Mouse (Mus musculus) liver, embryonic 15.5 days (tissue): Measurements from ENCODE around the gene Nav3. TPM values are rescaled to one million over a fixed set of nuclear protein-coding genes. Genes with fewer than 3 reads are reported as not detected.

ENCODE experiments used
- ATAC-seq: fragments of 200-750 bp; cut with Nextera tagmentation; 2 replicates; pipeline ENCODE4 v1.8.0; 2017; ENCODE audit warnings: moderate number of reproducible peaks, mild to moderate bottlenecking, moderate library complexity; ENCODE audit not compliant: insufficient read depth
- H3K27ac ChIP-seq: fragments of 300-500 bp; sonication (generic); replicated peaks from 2 replicates; pipeline ENCODE4 v1.5.1; 2015; ENCODE audit warnings: mild to moderate bottlenecking, inconsistent platforms
- H3K27me3 ChIP-seq: fragments of 300-500 bp; sonication (generic); 2 replicates; pipeline ENCODE4 v1.6.1; 2015; ENCODE audit warnings: mild to moderate bottlenecking, inconsistent platforms
- H3K36me3 ChIP-seq: fragments of 300-500 bp; sonication (generic); replicated peaks from 2 replicates; pipeline ENCODE4 v1.6.1; 2015; ENCODE audit warnings: moderate library complexity, mild to moderate bottlenecking, inconsistent platforms
- H3K4me1 ChIP-seq: fragments of 300-500 bp; sonication (generic); replicated peaks from 2 replicates; pipeline ENCODE4 v1.6.1; 2015; ENCODE audit warnings: inconsistent platforms
- H3K4me2 ChIP-seq: fragments of 300-500 bp; sonication (generic); 2 replicates; pipeline ENCODE4 v1.6.1; 2015; ENCODE audit warnings: moderate library complexity, mild to moderate bottlenecking, inconsistent platforms
- H3K4me3 ChIP-seq: fragments of 300-500 bp; sonication (generic); replicated peaks from 2 replicates; pipeline ENCODE4 v1.5.1; 2015; ENCODE audit warnings: mild to moderate bottlenecking, inconsistent platforms
- H3K9ac ChIP-seq: fragments of 300-500 bp; sonication (generic); 2 replicates; pipeline ENCODE4 v1.6.1; 2015; ENCODE audit warnings: moderate library complexity, mild to moderate bottlenecking, inconsistent platforms
- H3K9me3 ChIP-seq: fragments of 300-500 bp; sonication (generic); replicated peaks from 2 replicates; pipeline ENCODE4 v1.6.1; 2016; ENCODE audit warnings: inconsistent platforms
- WGBS: fragments of 180-500 bp; shearing (Covaris S2); methylation state at CpG from one replicate; pipeline ENCODE4 v1.1.7; 2015; ENCODE audit warnings: mixed read lengths; ENCODE audit not compliant: insufficient replicate concordance; 5-methylcytosine and 5-hydroxymethylcytosine counted together
- polyA plus RNA-seq: library from polyadenylated mRNA; unstranded; fragments of >200 nt; fragmentation: Nextera tagmentation; extraction: Ambion mirVana; gene quantifications from 2 replicates; pipeline ENCODE4 v1.2.1, GENCODE M21; 2015

The Nav3 gene
- polyA plus RNA-seq, 1 experiment from 2014 or later, result 0.12 TPM

DNA sequence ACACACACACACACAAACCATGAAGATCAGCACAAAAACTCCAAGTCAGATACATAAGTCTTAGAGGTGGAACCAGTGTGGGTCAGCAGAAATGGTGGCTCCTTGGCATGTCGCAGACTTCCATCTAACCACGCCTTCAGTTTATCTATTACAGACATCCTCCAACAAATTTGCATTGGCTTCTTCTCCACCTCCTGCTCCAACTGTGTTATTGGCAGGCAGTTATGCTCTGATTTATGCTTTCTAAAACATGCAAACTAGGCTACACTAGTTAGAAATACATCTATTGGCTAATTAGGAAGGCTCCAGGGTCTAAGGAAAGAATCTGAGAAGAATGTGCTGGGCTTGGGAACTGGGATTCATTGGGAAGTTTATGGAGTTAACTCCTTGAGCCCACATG, 75.2 kb downstream of the Nav3 start:
- H3K9ac ChIP-seq, result no peak overlapping the region
- H3K36me3 ChIP-seq, result no peaks in the 10 kb centered on the region
- H3K4me3 ChIP-seq, result no peak overlapping the region
- no peak for ATAC-seq
- WGBS, result 62% methylated on average over 2 of the region's 2 CpGs
- no peak overlapping the region for H3K4me2 ChIP-seq
- no peaks in the 10 kb centered on the region for H3K4me1 ChIP-seq
- H3K27me3 ChIP-seq, result no peaks in the 10 kb centered on the region
- H3K27ac ChIP-seq, result no peak overlapping the region
- H3K9me3 ChIP-seq, result no peaks in the 10 kb centered on the region

GRCm38 (mm10) chr10:110372724-110373455, 83.1 kb downstream of the Nav3 start:
- Histone ChIP-seq H3K4me2 (no peak overlapping the region), H3K9me3 (no peaks in the 10 kb centered on the region), H3K9ac (no peak overlapping the region), H3K27me3 (no peaks in the 10 kb centered on the region), H3K27ac (no peak overlapping the region), H3K4me3 (no peak overlapping the region), H3K4me1 (no peaks in the 10 kb centered on the region), H3K36me3 (no peaks in the 10 kb centered on the region)
- no peak for ATAC-seq
- 53% methylated on average over 11 of the region's 11 CpGs for WGBS

- Histone ChIP-seq H3K9me3 (no peaks in the 10 kb centered on the region), H3K27me3 (no peaks in the 10 kb centered on the region), H3K36me3 (no peaks in the 10 kb centered on the region), H3K4me2 (no peak overlapping the region), H3K27ac (no peak overlapping the region), H3K9ac (no peak overlapping the region), H3K4me1 (no peaks in the 10 kb centered on the region), H3K4me3 (no peak overlapping the region)
- 50% methylated on average over 7 of the region's 7 CpGs for WGBS
- ATAC-seq, result no peak
These were observed 103.9 kb downstream of the Nav3 start for GRCm38 (mm10) chr10:110352148-110352547.

GRCm38 (mm10) chr10:110330030-110330429, 126.0 kb downstream of the Nav3 start:
- Histone ChIP-seq H3K27me3 (no peaks in the 10 kb centered on the region), H3K4me2 (no peak overlapping the region), H3K9ac (no peak overlapping the region), H3K4me3 (no peak overlapping the region), H3K36me3 (no peaks in the 10 kb centered on the region), H3K9me3 (no peaks in the 10 kb centered on the region), H3K27ac (no peak overlapping the region), H3K4me1 (no peaks in the 10 kb centered on the region)
- 62% methylated on average over 5 of the region's 5 CpGs for WGBS
- ATAC-seq, result no peak

GRCm38 (mm10) chr10:110329629-110330028, 126.4 kb downstream of the Nav3 start:
- ATAC-seq, result no peak
- WGBS, result 61% methylated on average over 5 of the region's 5 CpGs
- no peaks in the 10 kb centered on the region for H3K4me1 ChIP-seq
- H3K4me2 ChIP-seq, result no peak overlapping the region
- H3K4me3 ChIP-seq, result no peak overlapping the region
- no peaks in the 10 kb centered on the region for H3K36me3 ChIP-seq
- no peaks in the 10 kb centered on the region for H3K9me3 ChIP-seq
- H3K9ac ChIP-seq, result no peak overlapping the region
- H3K27me3 ChIP-seq, result no peaks in the 10 kb centered on the region
- H3K27ac ChIP-seq, result no peak overlapping the region

GRCm38 (mm10) chr10:110322082-110322632, 133.8 kb downstream of the Nav3 start:
- Histone ChIP-seq H3K9me3 (no peaks in the 10 kb centered on the region), H3K27me3 (no peaks in the 10 kb centered on the region), H3K9ac (no peak overlapping the region), H3K27ac (no peak overlapping the region), H3K36me3 (no peaks in the 10 kb centered on the region), H3K4me1 (no peaks in the 10 kb centered on the region), H3K4me3 (no peak overlapping the region), H3K4me2 (no peak overlapping the region)
- WGBS, result 57% methylated on average over 6 of the region's 6 CpGs
- ATAC-seq, result no peak

DNA sequence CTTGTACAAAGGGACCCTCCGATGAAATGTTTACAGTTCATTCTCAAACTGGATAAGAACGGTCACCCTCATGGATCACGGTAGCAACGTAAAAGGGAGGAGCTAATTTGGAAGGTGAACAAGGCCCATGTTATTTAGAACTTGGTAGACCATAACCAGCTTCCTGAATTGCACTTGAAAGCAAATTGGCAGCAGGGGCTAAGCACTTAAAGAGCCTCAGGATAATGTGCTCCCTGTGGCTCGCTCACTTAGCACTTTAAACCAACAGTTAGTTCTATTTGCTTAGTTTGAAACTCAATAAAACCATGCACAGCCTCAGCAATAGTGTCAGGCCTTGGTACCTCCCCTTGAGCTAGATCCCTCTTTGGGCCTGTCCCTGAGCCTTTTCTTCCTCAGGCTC, 138.7 kb downstream of the Nav3 start:
- no peaks in the 10 kb centered on the region for H3K36me3 ChIP-seq
- H3K9ac ChIP-seq, result no peak overlapping the region
- H3K27me3 ChIP-seq, result no peaks in the 10 kb centered on the region
- H3K9me3 ChIP-seq, result no peaks in the 10 kb centered on the region
- no peak overlapping the region for H3K27ac ChIP-seq
- 60% methylated on average over 5 of the region's 5 CpGs for WGBS
- no peaks in the 10 kb centered on the region for H3K4me1 ChIP-seq
- ATAC-seq, result no peak
- H3K4me2 ChIP-seq, result no peak overlapping the region
- no peak overlapping the region for H3K4me3 ChIP-seq

- no peak for ATAC-seq
- H3K4me3 ChIP-seq, result no peak overlapping the region
- no peak overlapping the region for H3K4me2 ChIP-seq
- H3K27me3 ChIP-seq, result no peaks in the 10 kb centered on the region
- H3K9me3 ChIP-seq, result no peaks in the 10 kb centered on the region
- H3K4me1 ChIP-seq, result no peaks in the 10 kb centered on the region
- no peak overlapping the region for H3K9ac ChIP-seq
- 66% methylated on average over 5 of the region's 5 CpGs for WGBS
- H3K27ac ChIP-seq, result no peak overlapping the region
- no peaks in the 10 kb centered on the region for H3K36me3 ChIP-seq
These were observed 141.5 kb downstream of the Nav3 start for GRCm38 (mm10) chr10:110314525-110314924.

- no peak overlapping the region for H3K4me2 ChIP-seq
- WGBS, result 84% methylated on average over 7 of the region's 7 CpGs
- H3K4me1 ChIP-seq, result no peaks in the 10 kb centered on the region
- no peak overlapping the region for H3K4me3 ChIP-seq
- H3K36me3 ChIP-seq, result no peaks in the 10 kb centered on the region
- no peak overlapping the region for H3K27ac ChIP-seq
- H3K9me3 ChIP-seq, result no peaks in the 10 kb centered on the region
- ATAC-seq, result no peak
- no peak overlapping the region for H3K9ac ChIP-seq
- no peaks in the 10 kb centered on the region for H3K27me3 ChIP-seq
These were observed 142.0 kb downstream of the Nav3 start for GRCm38 (mm10) chr10:110313959-110314358.

- no peak overlapping the region for H3K9ac ChIP-seq
- H3K4me1 ChIP-seq, result no peaks in the 10 kb centered on the region
- WGBS, result 60% methylated on average over 4 of the region's 4 CpGs
- H3K36me3 ChIP-seq, result no peaks in the 10 kb centered on the region
- H3K9me3 ChIP-seq, result no peaks in the 10 kb centered on the region
- H3K27ac ChIP-seq, result no peak overlapping the region
- no peak overlapping the region for H3K4me3 ChIP-seq
- no peak for ATAC-seq
- no peak overlapping the region for H3K4me2 ChIP-seq
- no peaks in the 10 kb centered on the region for H3K27me3 ChIP-seq
These were observed 146.5 kb downstream of the Nav3 start for GRCm38 (mm10) chr10:110309511-110309910.

GRCm38 (mm10) chr10:110305609-110306008, 150.4 kb downstream of the Nav3 start:
- 51% methylated on average over 5 of the region's 5 CpGs for WGBS
- H3K27me3 ChIP-seq, result no peaks in the 10 kb centered on the region
- no peaks in the 10 kb centered on the region for H3K36me3 ChIP-seq
- no peak overlapping the region for H3K9ac ChIP-seq
- H3K4me2 ChIP-seq, result no peak overlapping the region
- no peaks in the 10 kb centered on the region for H3K9me3 ChIP-seq
- H3K27ac ChIP-seq, result no peak overlapping the region
- H3K4me1 ChIP-seq, result no peaks in the 10 kb centered on the region
- ATAC-seq, result no peak
- H3K4me3 ChIP-seq, result no peak overlapping the region
